Mouse (Mus musculus) right cerebral cortex, postnatal 14 days (tissue): Measurements from ENCODE around the gene Kif5a.
"Not testable (repeated sequence)": the region's sequence is repeated elsewhere in the genome, so short reads cannot be mapped to it uniquely, and the experiment has no call there.

Experiments used
- DNase-seq: peaks from one replicate; pipeline ENCODE4 v3.0.0; 2022

The Kif5a gene

GRCm38 (mm10) chr10:127211414-127211854, 51.7 kb downstream of the Kif5a start, which contains the start of gene Pip4k2c:
Gene Pip4k2c (minus strand): TSS chr10:127211585.
- DNase-seq: peak; percentile 87

GRCm38 (mm10) chr10:127210961-127211405, 52.2 kb downstream of the Kif5a start:
- no peak for DNase-seq

GRCm38 (mm10) chr10:127209928-127210570, 53.1 kb downstream of the Kif5a start:
- no peak for DNase-seq

GRCm38 (mm10) chr10:127208921-127209320, 54.2 kb downstream of the Kif5a start:
- DNase-seq: no peak

GRCm38 (mm10) chr10:127205373-127205772, 57.8 kb downstream of the Kif5a start:
- DNase-seq: no peak

- DNase-seq: no peak
These were observed 58.6 kb downstream of the Kif5a start for GRCm38 (mm10) chr10:127204589-127204988.

GRCm38 (mm10) chr10:127203106-127203505, 60.0 kb downstream of the Kif5a start:
- DNase-seq: no peak

- DNase-seq: no peak
These were observed 62.9 kb downstream of the Kif5a start for GRCm38 (mm10) chr10:127200279-127200678.

GRCm38 (mm10) chr10:127199474-127199873, 63.7 kb downstream of the Kif5a start:
- no peak for DNase-seq

- no peak for DNase-seq
These were observed 64.1 kb downstream of the Kif5a start for GRCm38 (mm10) chr10:127199068-127199467.

- no peak for DNase-seq
These were observed 64.7 kb downstream of the Kif5a start for GRCm38 (mm10) chr10:127198492-127198891.

GRCm38 (mm10) chr10:127197505-127198110, 65.5 kb downstream of the Kif5a start:
- no peak for DNase-seq

- no peak for DNase-seq
These were observed 66.0 kb downstream of the Kif5a start for GRCm38 (mm10) chr10:127197104-127197503.

GRCm38 (mm10) chr10:127196392-127196791, 66.8 kb downstream of the Kif5a start:
- no peak for DNase-seq

GRCm38 (mm10) chr10:127195328-127196129, 67.6 kb downstream of the Kif5a start, which contains the start of gene Dtx3:
Gene Dtx3 (minus strand): TSS chr10:127195728.
- DNase-seq: peak; percentile 58

GRCm38 (mm10) chr10:127194428-127195327, 68.5 kb downstream of the Kif5a start:
- no peak for DNase-seq

GRCm38 (mm10) chr10:127193011-127193410, 70.1 kb downstream of the Kif5a start:
- DNase-seq: no peak

GRCm38 (mm10) chr10:127192057-127192328, 71.2 kb downstream of the Kif5a start:
- DNase-seq: not testable (repeated sequence)

- no peak for DNase-seq
These were observed 71.7 kb downstream of the Kif5a start for GRCm38 (mm10) chr10:127191191-127192056.

GRCm38 (mm10) chr10:127190398-127191190, 72.6 kb downstream of the Kif5a start:
- no peak for DNase-seq
